Mouse (Mus musculus) adrenal gland, postnatal 36 days (tissue): ENCODE measurements around the gene Dpep1. TPM values are rescaled to one million over a fixed set of nuclear protein-coding genes. Genes with fewer than 3 reads are reported as not detected.

Experiments used
- DNase-seq, 2 experiments: peaks; one replicate each; pipeline ENCODE4 v3.0.0; 2021; ENCODE audit warnings: mixed read lengths in 1 of 2
- total RNA-seq, 2 experiments: library from RNA; stranded (reverse); gene quantifications; 2 replicates each; pipeline ENCODE4 v1.2.3; 2021

The Dpep1 gene
- total RNA-seq, 2 experiments from 2014 or later = 39.9 to 47.2 TPM

DNA sequence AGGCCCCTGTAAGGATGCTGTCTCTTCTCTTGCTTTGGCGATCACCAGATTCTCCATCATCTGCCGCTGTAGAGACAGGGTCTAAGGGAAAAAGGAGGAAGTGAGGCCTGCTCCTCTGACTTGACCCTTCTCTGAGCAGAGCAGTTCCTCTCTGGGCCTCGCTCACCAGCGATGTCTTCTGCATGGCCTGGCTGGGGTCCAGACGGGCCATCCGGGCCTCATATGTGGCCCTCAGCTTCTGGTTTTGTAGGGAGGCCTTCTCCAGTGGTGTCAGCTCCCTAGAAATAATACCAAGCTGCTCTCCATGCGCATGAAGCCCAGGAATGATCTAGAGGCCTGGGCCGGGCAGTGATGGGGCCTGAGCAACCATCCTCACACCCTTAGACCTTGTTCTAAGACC, 62.6 kb downstream of the Dpep1 start:
- no peak for DNase-seq

DNA sequence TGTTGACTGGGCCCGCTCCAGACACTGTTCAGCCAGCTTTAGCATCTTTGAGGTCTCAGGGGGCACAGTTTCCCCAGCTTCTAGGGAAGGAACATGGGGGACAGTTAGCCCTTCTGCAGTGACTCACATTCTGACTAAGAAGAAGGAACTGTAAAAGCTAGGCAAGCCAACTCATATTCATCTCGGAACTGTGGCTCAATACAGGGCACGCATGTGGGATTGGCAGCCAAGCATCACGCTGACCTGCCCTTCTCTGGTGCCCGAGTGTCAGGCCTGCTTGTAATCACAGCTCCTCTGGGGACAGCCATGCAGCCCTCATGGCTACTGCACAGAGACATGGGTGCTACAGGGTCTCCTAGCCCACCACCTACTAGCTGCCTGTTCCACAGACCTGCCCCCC, 64.9 kb downstream of the Dpep1 start:
- no peak for DNase-seq

Other genes starting within 250 kb of the Dpep1 start
- 10 to 100 TPM; 80.6 to 81.1 TPM for gene Ankrd11, start 144.0 kb upstream of the Dpep1 start, total RNA-seq
- 10 to 100 TPM; 82.4 to 92.7 TPM for gene Spg7, start 123.3 kb upstream of the Dpep1 start, total RNA-seq
- gene Rpl13, start 83.9 kb upstream of the Dpep1 start, total RNA-seq = 100 to 1,000 TPM; 706 to 750 TPM
- gene Cpne7, start 68.9 kb upstream of the Dpep1 start, total RNA-seq = 1 to 10 TPM; 3.6 to 5.0 TPM
- gene Sult5a1, start 27.9 kb upstream of the Dpep1 start, total RNA-seq = 1 to 10 TPM; 5.6 to 5.8 TPM
- gene Chmp1a, start 26.5 kb downstream of the Dpep1 start, total RNA-seq = 100 to 1,000 TPM in 1 of 2 experiments, 10 to 100 TPM in 1; 77.5 to 108 TPM
- gene Spata33, start 26.6 kb downstream of the Dpep1 start, total RNA-seq = 1 to 10 TPM; 2.9 to 3.7 TPM
- gene Cdk10, start 38.6 kb downstream of the Dpep1 start, total RNA-seq = 10 to 100 TPM; 49.0 to 58.6 TPM
- gene Spata2l, start 50.0 kb downstream of the Dpep1 start, total RNA-seq = 10 to 100 TPM; 16.8 to 21.4 TPM
- 10 to 100 TPM; 19.4 to 27.9 TPM for gene Zfp276, start 68.0 kb downstream of the Dpep1 start, total RNA-seq
- 10 to 100 TPM; 21.1 to 28.1 TPM for gene Vps9d1, start 68.1 kb downstream of the Dpep1 start, total RNA-seq
- 10 to 100 TPM in 1 of 2 experiments, 1 to 10 TPM in 1; 1.9 to 10.5 TPM for gene Fanca, start 132.3 kb downstream of the Dpep1 start, total RNA-seq
- 1 to 10 TPM; 1.1 to 1.4 TPM for gene Spire2, start 146.5 kb downstream of the Dpep1 start, total RNA-seq
- gene Tcf25, start 187.5 kb downstream of the Dpep1 start, total RNA-seq = 100 to 1,000 TPM; 213 to 255 TPM
- gene Mc1r, start 220.9 kb downstream of the Dpep1 start, total RNA-seq = not detected
- gene Tubb3, start 225.2 kb downstream of the Dpep1 start, total RNA-seq = 1 to 10 TPM; 4.5 to 4.7 TPM
- gene Def8, start 237.3 kb downstream of the Dpep1 start, total RNA-seq = 10 to 100 TPM; 21.7 to 32.6 TPM